Mouse (Mus musculus) kidney, adult 8-10 months (tissue): ENCODE measurements around the gene Slc7a8.
"Not testable (repeated sequence)": the region's sequence is repeated elsewhere in the genome, so short reads cannot be mapped to it uniquely, and the experiment has no call there.

Experiments used
- DNase-seq, 2 experiments: peaks; one replicate each; pipeline ENCODE4 v3.0.0; 2022

Slc7a8 gene

DNA sequence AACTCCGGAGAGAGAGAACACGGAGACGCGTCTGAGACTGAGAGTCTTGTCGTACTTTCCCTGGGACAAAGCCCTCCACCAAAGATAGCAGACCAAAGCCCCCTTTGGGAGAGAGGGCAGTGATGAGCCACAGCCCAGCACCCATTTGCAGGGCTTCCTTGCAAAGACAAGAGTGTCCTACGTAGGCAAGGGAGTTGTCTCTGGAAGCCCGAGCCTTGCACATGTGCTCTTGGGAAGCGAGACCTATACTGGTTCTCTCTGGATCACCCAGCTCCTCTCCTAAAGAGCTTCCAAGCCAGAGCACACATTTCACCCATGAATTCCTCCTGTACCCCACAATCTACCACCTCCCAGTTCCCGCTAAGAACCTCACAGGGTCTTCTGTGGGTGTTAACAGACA is 1.7 kb downstream of the Slc7a8 start:
- DNase-seq, result no peak

DNA sequence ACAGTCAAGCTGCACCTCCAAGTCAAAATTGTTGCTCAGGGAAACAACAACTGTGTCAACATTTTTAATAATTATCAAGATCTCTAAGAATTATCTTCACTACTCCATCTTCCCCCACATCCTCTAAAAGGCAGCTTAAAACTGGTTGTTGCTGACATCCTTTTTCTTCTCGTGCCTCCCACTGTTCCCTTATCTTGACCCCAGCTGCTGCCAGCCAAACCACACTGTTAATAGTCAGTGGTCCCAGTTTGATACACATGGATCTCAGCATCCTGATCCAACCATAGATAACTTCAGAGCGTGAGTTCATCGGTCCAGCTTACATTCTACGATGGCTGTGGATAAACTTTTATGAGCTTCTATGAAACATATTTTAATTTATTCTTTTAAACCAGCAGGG is 3.9 kb downstream of the Slc7a8 start:
- DNase-seq, result no peak

DNA sequence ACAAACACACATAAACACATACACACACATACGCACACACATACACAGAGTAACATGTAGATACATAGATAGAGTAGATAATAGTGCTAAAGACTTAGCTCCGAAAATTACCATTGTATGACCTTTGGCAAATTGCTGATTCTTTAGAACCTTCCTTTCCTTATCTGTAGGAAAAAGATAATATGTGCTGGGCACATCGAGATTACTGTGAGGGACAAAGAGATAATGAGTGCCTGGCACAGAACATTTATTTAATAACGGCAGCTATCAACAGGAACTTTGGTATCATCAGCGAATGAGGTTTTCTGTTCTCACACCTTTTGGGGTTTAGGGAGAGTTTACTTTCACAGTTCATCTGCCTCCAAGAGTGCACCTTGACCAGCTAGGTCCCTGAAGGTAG is 5.0 kb downstream of the Slc7a8 start:
- no peak for DNase-seq

DNA sequence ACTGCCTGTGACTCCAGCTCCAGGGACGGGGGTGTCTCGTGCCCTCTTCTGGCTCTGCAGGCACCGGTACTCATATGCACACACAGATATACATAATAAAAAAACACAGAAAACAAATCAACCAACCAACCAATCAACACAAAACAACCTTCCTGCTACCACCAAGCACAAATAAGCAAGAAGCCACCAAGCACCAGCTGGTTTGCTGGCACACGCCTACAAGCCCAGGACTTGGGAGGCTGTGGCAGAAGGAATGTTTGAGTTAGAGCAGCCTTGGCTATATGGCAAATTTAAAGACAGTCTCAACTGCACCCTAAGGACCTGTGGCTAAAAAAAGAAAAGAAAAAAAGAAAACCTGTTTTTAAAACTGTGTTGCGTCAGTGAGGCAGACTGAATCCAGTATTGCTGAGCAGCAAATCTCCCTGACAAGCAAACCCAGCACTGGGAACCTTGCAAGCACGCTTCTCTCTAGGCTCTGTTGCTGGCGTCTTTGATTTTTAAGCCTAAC is 6.2 kb downstream of the Slc7a8 start:
- no peak for DNase-seq

DNA sequence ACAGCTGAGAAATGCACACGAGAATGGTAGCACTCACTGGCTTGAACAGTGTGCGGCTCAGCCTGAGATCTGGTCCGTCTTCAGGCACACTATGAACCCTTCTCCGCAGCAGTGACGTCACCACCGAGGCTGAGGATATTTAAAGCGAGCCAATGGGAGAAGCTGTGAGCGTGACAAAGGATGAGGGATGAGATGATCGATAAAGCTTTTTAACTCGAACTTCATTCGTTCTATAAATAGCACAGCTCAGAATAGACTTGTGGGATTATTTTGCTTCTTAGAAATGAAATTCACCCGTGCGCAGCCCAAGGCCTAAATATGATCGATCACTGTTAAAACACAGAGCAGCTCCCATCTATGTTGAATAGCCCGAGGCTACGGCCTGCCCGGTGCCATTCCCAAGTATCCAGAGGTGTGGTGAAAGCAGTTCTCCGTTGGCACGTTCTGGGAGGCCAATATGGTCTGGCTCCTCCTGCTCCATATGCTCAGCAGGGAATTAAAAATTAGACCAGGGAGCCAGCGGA is 9.4 kb downstream of the Slc7a8 start:
- DNase-seq, result no peak

DNA sequence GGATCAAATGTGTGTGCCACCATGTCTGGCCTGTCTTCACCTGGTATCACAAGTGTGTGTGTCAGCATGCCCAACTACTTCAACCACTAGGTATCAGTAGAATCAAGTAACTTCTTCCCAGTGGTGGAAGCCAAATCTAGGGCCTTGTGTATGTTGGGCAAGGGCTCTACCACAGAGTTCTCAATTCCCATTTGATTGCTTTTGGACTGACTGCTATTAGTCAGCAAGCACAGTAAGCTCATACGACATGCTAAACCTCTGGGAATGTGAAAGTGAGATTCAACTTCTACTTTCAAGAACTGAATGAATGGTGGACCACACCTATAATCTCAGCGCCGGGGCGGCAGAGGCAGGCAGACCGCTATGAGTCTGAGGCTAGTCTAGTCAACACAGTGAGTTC is 11.4 kb downstream of the Slc7a8 start:
- DNase-seq, result no peak

DNA sequence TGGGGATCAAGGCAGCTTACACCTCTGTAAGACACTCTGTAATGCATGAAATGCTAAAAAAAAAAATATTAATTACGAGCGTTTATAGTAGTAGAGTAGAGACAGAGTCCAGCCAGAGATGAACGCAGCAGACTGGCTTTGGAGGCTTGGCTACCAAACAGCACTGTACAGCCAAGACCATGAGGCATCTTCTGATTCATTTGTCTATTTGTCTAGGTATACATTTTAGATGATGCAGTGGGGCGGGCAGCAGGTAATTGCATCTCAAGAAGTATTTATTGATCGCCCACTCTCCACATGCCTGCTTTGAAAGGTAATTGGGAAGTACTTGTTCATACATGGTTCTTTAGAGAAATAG is 12.7 kb downstream of the Slc7a8 start:
- no peak for DNase-seq

DNA sequence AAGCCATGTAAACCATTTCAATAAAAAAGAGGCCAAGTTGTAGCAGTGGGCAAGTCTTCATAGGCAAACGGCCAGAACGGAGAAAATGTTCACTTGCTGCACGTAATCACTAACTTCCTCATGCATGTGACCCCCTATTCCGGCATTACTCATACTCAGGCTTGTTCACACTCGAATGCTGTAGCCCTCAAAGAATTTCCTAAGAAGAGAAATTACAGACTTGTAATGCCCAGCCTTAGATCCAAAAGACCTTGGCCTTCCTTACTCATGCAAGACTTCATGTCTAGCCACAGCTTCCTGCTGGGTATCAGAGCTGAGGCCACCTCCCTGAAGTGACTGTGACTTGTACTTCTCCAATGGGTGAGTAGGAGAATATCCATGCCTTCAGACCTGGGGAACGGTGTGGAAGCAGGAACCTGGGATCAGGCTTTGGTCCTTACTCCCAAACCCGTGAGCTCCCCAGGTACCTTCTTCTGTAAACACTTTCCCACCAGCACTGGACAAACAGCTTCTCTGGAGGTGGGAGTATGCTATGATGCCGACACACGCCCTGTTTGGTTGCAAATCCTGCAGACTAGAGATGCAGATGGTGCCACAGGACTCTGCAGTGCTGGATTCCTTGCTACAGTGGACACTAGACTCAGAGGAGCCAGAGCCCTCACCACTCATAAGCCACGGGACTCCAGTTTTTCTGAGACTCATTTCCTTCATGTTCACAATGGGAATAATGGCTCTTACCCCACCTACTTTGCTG is 13.3 kb downstream of the Slc7a8 start:
- DNase-seq, result no peak

DNA sequence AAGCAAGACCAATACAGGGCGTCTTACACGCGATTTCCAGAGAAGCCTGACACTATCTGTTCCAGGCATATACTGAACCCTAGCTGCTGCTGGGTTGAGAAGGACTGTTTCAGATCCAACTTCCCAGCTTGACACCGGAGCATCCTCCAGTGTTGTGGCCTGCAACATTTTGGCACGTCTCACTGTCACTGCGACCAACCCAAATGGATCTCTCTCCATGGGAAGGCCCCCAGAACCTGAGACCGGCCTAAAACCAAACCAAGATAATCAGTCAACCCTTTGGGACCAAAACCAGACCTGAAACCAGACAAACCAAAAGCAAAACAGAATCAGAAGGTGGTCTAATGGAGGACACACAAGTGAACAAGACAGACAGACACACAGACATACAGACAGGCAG is 14.8 kb downstream of the Slc7a8 start:
- not testable (repeated sequence) for DNase-seq

DNA sequence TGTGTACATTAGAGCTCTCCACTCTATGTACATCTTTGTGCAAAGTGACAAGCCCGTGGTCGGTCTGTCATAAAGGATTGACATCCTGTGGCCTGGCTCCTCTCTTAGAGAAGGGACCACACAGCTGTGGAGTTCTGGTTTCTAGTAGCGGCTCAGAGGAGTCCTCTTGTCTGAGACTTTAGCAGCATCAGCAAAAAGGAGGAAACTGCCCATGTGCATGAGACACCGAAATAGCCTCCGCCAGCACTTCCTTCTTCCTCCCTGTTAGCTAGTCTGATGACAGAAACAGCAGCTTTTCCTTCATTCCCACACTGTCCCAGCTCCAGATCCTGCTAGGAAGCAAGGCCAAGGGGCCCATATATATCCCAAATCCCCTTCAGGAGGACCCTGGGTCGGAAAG is 25.4 kb downstream of the Slc7a8 start:
- DNase-seq, result no peak

DNA sequence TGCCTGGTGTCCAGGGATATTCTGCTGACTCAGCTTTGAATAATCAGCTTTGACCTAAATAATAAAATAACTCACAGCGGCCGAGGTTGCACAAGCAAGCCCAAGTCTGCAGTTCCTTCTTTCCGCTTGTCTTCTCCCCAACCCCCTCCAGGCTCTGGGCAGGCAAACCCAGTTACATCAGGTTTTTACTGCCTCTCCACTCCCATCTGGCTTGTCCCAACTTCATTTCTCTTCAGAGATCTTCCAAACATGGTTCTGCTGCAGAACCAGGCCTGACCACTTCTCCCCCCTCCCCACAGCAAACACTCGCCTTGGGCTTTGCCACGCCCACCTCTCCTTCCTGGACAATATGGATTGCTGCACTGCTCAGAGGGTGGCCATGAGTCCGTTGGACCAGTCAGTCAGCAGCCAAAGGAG is 27.1 kb downstream of the Slc7a8 start:
- DNase-seq, result peak; percentile 47 to 65

DNA sequence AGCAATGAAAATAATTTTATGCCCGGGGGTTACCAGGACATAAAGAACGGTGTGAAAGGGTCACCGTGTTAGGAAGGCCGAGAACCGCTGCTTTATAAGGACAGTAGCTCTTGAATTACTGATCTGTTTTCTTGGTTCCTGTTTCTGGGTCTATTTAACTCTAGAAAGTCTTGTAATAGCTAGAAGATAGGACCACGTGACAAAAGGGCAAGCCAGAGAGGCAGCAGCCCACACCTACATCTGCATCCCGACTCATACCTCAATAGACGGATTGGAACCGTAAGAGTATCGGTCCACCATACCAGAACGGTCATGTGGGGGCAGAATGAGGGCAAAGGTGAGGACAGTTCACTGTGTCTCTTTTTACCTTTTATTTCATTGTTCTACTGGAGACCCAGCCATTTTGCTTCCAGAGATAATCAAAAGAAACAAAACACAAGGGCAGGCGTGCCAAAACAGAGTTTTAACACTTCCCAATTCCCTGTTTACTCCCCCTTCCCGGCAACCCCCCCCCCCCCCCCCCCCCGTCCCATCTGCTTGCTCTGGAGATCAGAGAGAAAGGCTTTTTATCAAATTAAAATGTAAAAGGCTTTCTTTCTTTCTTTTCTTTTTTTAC is 27.7 kb downstream of the Slc7a8 start:
- no peak for DNase-seq

DNA sequence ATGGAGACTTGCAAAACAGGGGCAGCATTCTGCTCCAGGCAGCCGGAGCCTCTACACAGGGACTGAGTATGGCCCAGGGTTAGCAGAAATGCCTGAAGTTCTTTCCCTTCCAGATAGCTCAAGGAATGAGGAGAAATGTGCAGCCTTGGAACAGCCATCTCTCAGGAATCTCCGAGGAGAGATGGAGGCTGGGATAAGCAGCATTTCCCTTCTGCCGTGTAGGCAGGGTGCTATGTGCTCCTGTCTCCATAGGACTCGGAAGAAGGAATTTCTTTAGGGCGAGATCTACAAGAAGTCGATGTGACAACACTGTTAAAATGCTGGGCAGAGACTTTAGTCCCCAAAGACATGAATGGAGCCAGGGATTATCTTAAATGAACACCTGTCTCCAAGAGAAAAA is 28.8 kb downstream of the Slc7a8 start:
- DNase-seq, result no peak

DNA sequence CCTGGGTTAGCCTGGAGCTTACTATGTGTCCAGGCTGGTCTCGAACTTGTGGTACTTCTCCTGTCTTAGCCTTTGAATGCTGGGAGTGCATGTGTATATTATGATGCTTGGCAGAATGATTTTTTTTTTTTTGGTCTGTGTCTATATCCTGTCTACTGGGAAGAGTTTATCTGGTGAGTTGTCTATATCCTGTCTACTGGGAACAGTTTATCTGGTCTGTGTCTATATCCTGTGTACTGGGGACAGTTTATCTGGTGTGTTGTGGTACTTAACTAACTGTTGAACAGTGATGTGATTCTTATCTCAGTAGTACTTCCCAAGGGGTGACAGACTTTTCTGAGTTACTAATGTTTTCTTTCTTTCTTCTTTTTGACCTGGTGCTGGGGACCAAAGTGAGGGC is 30.0 kb downstream of the Slc7a8 start:
- no peak for DNase-seq

DNA sequence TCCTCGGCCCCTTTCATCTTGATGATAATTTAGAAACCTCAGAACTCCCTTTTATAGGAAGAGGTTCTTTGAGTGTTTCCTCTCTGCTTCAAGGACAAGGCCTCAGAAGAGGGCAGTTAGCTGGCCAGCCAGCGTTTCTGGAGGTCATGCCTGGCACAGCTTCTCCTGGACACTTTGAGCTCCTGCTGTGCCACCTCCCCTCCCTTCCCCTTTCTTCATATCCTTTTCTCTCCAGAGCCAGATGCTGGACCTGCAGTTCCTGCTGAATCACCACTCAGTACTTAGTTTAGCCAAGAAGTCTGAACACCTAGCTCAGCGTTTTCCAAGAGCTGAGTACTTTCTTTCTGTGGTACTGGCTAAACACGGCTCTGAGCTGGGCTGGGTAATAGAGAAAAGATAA is 32.5 kb downstream of the Slc7a8 start:
- peak; percentile 47 to 55 for DNase-seq

DNA sequence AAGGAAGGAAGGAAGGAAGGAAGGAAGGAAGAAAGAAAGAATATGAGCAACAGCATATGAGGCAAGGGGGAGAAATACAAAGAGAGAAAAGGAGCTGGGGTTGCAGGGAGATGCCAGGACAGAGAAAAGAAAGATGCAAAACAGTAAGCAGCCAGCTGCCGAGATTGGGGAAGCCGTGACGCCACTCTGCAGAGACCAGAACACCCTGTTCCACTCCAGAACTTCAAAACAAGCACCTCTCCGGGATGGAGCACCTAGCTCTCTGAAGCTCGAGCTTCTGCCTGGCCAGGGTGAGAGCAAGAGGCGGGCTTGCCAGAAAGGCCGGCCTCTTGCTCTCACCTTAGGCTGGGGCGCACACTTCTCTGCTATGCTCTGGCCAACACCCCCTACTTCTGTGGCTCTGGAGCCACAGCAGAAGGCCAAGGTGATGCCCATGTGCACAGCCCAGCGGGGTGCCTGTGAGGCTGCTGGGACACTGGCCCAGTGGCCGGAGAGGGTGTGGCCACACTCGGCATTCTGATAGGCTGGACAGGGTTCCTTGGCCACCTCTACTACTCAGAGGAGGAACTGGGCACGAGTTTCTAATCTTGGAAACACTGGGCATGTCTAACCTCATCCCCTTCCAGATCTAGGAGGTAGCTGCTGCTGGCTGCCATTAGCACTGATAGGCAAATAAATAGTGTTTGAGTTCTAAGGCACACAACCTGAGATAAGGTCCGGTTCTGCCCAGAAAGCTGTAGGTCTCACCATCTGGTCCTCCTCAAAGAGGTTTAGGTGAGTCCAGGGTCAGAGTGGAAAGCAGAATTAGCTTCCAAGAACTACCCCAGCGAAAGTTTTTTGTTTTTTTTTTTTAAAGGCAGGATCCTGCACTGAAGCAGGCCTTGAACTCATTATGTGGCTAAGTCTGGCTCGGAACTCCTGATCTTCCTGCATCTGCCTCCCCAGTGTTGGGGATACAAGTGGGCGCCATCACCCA is 33.5 kb downstream of the Slc7a8 start:
- peak; percentile 35 to 45 for DNase-seq

DNA sequence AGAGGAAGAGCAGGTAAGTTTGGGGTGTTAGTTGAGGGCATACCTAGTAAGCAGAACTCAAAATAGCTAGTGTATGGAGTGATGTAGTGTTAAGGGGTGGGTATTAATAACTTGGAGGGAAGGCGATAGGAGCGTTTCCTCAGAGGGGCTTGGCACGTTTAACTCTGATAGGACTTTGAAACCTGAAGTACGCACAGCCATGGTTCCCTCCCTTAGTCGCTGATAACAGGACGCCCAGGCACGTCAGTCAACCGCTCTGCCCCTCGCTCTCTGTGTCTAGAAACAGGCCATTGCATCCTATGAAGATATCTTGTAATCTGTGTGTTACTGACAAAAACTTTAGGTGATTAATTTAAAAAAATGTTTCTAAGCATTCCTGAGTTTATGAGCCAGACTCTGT is 35.7 kb downstream of the Slc7a8 start:
- no peak for DNase-seq

DNA sequence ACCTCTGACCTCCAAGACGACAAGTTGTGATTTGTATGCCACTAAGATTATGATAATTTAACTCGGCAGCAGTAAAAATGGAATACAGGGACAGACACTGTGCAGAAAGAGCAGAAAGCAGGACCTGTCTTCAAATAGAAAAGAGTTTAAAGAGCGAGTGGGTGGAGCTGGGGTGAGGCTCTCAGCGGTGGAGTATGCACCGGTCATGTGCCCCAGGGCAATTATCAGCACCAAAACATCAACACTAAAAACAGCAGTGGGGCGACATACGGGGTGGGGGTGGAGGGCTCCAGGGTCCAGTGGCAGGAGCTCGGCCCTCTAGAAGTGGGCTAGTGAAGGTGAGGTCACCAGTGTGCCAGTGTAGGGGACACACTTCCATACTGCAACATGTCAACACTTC is 37.3 kb downstream of the Slc7a8 start:
- DNase-seq, result peak in 1 of 2 experiments; percentile 45

DNA sequence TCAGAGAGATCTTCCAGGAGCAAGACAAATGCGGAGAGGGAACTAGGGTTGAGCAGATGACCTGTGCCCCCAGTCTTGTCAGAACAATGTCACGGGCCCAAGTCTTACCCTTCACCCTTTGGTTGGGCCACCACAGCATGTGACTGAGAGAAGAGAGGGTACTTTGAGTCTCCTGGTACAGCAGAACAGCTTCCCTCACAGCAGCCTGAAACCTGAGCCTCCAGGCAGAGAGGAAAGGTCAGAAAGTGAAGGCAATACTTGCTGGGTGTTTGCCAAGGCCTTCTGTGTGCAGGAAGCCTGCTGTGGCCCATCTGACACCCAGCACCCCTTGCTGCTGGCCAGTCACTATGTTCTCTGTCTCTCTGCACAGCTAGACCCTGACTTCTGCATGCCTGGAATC is 39.4 kb downstream of the Slc7a8 start:
- DNase-seq, result peak; percentile 77 to 89

DNA sequence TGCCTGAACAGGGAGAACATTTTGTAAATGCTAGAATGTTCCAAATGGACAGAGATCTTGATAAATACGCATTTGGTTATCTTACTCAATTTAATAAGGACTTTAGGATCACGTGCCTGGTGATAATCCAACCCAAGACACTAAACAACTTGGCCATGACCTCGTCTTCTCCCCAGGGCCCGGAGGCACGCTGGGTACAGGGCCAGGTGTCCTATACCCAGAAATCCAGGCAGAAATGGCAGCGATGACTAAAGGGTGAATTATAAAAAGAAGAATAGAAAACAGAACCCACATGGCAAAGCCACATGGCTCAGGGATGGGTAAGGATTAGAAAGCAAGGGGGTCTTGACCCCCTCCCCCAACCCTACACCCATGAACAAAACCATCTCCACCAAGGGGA is 40.0 kb downstream of the Slc7a8 start:
- DNase-seq, result no peak

DNA sequence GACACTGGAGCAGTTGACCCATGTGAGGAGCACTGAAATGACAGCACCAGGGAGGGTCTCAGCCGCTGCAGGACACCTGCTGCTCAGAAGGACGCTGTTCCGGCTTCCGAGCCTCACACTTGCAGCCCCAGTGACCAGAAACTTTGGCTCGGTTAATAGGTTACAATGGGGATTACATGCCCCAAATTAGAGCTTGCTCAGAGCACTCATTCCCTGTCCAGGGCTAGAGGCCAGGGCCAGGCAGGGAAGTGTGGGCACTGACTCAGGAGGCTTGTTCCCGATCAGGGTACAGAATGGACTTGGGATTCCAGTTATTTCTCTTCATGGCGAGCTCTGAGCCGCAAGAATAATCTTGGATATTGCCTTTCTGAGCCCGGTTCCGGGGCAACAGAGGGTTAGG is 44.1 kb downstream of the Slc7a8 start:
- DNase-seq, result peak in 1 of 2 experiments; percentile 43

DNA sequence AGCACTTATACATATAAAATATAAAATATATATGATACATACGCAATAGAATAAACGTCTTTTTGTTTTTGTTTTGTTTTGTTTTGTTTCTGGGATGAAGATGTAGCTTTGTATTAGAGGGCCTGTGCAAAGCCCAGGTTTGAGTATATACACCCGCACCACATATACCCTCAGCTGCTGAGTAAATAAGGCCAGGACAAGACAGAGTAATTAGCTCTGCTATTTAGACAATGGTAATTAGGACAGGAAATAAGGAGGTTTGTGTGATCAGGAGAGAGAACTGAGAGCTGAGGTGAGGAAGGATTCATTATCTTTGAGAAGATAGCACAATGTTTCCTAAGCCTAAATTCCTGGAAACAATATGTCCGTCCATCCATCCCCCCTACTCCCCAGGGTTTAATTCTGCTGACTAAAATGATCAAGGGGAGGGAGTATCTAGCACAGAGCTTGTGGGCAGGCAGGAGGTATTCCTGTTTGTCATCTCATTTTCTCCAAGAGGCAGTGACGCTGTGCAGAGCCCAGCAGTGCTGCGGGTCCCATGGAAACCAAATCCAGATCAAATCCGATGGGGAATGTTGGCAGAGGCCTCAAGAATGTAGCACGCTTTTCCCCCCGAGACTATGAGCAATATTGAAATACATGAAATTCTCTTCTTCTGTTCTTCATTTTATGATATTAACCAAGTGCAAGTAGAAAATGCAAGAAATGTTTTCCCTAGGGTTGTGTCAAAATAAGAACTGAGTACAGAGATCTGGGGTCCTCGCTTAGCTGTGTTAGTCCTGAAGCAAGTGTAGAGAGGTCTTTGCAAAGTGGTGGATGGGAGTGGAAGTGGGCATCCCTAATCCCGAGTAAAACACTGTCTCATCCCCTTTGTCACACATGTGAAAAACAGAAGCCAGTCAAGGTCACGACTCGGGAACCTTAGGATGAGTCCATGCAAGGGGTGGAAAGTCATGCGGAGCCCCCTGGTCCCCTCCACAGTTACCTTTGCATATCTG is 44.9 kb downstream of the Slc7a8 start:
- no peak for DNase-seq
